Mouse (Mus musculus) naive thymus-derived CD4-positive, alpha-beta T cell, adult 2 months (primary cell): Measurements from ENCODE around the gene Btg2.

Experiments used
- DNase-seq: peaks from one replicate; pipeline ENCODE4 v3.0.0-alpha.2; 2011; ENCODE audit warnings: low read depth

Gene Btg2

DNA sequence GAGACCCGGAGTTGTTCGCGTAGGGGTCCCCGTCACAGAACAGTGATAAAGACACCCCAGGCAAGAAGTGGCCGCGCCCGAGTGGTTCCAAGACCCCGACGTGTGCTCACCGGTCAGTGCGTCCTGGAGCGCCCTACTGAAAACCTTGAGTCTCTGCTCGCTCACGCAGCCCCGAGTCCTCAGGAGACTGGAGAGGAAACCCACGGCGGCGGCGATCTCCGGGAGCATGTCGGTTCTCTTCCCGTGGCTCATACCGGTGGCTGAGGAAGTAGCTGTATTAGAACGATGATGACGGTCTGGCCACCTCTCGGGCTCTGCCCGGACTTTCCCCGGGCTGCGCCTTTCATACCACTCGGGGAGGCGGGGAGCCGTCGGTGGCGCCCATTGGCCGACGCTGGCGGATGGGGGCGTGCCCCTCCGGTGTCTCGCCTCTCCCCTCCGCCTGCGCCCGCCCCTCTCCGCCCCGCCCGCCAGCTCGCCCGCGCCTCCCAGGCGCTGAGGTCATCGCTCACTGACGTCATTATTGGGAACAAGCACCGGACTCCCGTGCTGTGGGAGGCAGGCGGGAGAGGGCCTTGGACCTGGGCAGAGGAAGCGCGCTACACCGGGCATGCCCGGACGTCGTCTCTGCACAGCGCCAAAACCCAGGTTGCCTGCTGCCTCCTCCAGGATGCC lies at the start of gene Btg2:
Gene Btg2 (minus strand): TSS at position 319 of the 675 bp plus-strand sequence.
- DNase-seq = peak; percentile 96

GRCm38 (mm10) chr1:134122195-134122594 lies 43.3 kb upstream of the Btg2 start:
- peak; percentile 51 for DNase-seq

GRCm38 (mm10) chr1:134120179-134120578 lies 41.3 kb upstream of the Btg2 start:
- peak; percentile 82 for DNase-seq

DNA sequence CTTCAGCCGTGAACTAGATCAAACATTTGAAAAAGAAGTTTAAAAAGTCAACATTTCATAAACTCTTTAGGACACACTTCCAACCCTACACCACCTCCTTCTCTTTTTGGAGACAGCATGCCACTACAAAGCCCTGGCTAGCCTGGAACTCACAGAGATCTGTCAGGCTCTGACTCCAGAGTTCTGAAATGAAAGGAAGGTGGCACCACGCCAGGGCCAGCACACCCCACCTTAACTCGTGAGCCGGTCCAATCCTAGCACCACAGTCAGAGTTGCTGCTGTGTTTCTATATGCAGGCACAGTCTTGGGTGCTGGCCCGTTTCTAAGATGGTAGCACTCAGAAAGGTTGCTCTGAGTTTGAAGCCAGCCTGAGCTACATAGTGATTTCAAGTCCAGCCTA lies 38.2 kb upstream of the Btg2 start:
- no peak for DNase-seq

- DNase-seq = no peak
These were observed 36.5 kb upstream of the Btg2 start for GRCm38 (mm10) chr1:134115424-134115823.

GRCm38 (mm10) chr1:134114730-134115129 lies 35.8 kb upstream of the Btg2 start:
- DNase-seq = no peak

GRCm38 (mm10) chr1:134114018-134114417 lies 35.1 kb upstream of the Btg2 start:
- DNase-seq = no peak

- DNase-seq = no peak
These were observed 34.6 kb upstream of the Btg2 start for GRCm38 (mm10) chr1:134113560-134113959.

GRCm38 (mm10) chr1:134110979-134111378 lies 32.1 kb upstream of the Btg2 start, which contains the start of gene Chit1:
Gene Chit1 (plus strand): TSS chr1:134111242.
- DNase-seq = no peak

GRCm38 (mm10) chr1:134110449-134110848 lies 31.5 kb upstream of the Btg2 start:
- no peak for DNase-seq

DNA sequence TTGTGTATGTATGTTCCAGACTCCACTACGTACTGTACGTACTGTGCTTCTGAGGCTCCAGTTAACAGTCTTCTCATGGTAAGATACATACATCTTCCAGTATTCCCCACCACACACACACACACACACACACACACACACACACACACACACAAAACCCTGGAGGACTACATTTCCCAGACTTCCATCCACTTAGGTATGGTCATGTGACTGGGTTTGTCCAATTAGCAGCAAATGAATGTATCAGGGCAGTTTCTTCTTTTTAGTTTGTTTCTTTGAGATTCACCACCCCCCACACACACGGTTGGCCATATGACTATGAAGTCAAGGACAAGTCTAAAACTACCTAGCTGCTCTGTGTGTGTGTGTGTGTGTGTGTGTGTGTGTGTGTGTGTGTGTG lies 31.1 kb upstream of the Btg2 start:
- DNase-seq = no peak

DNA sequence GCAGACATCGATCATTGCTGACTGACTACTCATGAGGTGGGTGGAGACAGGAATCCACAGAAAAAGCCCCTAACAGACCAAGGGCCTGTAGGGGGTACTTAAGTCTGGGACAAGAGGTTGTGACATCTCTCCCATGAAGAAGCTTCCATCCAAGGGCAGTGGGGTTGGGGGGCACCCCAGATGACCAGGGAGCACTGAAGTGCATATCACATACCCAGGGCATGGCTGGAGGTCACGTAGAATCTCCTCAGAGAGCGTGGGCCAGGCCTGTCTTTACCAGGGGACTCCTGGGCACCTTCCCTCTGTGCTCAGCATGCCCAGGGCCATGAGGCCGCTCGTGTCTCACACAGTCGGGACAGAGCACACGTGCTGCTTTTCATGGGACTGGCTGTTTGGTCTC lies 28.9 kb upstream of the Btg2 start:
- DNase-seq = no peak

- DNase-seq = peak; percentile 90
These were observed 27.8 kb upstream of the Btg2 start for GRCm38 (mm10) chr1:134106719-134107118.

- DNase-seq = no peak
These were observed 27.0 kb upstream of the Btg2 start for GRCm38 (mm10) chr1:134105764-134106430.

DNA sequence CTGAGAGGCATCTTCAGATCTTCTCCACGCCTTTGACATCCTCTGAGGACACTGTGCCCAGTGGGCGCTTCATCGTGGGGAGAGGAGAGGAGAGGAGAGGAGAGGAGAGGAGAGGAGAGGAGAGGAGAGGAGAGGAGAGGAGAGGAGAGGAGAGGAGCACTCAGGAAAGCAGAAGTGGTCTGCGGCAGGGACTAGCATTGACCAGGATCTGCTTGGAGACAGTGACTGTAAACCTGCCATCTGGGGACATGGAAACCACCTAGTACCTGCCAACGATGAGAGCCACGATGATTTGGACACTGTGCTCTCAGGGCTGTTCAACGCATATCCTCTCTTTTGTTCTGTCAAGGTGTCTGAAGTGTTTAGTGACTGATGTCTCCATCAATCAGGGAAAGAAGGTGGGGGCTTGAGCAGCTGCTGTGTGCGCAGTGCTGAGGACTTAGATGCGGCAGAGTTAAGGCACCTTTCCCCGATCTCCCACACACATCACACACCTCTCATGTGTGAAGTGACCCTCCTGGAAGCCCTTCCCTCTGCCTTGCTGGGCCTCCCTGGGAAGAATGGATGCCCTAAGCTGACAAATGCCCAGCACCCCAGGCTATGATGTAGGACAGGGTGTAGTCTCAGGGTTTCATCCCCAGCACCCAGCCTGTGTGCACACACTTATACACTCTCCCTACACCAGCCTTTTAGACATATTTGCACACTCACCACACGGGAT lies 26.3 kb upstream of the Btg2 start:
- DNase-seq = no peak

DNA sequence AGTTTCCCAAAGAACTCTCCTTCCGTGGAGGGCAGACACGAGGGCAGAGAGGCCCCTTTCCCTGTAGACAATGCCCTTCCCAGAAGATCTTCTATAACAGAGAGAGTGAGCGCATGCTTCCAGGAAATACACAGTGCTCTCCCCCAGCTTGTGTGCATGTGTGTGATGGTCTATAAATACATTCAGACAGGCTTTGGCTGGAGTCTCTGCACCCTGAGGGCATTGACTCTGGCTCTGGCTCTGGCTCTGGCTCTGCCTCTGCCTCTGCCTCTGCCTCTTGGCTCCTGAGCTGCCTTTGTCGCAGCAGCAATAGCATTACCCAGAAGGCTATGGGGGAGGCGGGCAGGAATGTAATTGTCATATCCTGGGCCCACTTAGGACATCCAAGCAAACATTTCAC lies 24.9 kb upstream of the Btg2 start:
- no peak for DNase-seq

DNA sequence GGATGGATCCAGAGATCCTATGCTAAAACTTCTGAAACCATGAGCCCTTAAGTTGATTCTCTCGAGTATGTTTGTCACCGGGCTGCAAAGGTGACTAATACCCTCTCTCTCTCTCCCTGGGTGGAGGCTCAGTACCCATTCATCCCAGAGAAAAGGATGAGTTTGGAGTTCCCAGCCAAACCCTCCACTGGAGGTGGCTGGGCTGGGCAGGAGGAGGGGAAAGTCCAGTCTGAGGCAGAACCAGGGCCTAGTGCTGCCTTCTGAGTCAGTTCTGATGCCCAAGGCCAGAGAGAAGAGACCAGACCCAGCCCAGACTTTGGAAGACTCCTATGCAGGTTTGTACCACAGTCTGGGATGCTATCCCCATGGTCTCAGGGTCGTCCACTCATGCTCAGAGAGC lies 22.7 kb upstream of the Btg2 start:
- DNase-seq = no peak

GRCm38 (mm10) chr1:134100928-134101327 lies 22.0 kb upstream of the Btg2 start:
- DNase-seq = no peak

GRCm38 (mm10) chr1:134100401-134100800 lies 21.5 kb upstream of the Btg2 start:
- no peak for DNase-seq

DNA sequence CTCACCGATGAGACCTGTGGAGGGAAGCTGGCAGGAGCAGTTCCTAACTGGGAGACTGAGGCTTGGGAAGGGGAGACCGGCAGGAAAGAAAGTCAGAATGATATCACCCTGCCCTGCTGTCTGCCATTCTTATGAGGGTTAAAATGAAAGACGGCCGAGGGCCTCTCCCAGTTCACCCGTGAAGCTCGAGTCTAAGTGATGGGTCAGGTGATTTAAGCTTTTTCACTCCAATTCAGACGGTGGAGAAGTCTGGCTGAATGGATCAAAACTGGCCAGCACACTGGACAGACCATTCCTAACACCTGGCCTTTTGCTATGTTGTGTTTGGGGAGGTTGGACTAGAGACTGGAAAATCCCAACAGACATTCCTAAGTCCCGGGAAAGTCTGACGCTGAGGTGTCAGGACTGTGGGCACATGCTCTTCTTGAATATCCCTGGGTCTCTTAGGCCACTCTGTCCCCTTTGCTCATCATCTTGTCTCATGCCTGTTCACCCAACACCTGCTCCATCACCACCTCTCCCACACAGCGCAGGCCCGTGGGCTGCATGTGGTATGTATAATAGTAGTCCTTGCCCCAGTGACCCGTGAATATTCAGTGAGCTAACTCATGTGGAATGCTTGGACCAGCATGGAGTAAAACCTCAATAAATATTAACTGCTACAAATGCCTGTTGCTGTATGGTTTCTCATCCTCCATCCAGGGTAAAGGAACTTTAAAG lies 20.8 kb upstream of the Btg2 start:
- no peak for DNase-seq

DNA sequence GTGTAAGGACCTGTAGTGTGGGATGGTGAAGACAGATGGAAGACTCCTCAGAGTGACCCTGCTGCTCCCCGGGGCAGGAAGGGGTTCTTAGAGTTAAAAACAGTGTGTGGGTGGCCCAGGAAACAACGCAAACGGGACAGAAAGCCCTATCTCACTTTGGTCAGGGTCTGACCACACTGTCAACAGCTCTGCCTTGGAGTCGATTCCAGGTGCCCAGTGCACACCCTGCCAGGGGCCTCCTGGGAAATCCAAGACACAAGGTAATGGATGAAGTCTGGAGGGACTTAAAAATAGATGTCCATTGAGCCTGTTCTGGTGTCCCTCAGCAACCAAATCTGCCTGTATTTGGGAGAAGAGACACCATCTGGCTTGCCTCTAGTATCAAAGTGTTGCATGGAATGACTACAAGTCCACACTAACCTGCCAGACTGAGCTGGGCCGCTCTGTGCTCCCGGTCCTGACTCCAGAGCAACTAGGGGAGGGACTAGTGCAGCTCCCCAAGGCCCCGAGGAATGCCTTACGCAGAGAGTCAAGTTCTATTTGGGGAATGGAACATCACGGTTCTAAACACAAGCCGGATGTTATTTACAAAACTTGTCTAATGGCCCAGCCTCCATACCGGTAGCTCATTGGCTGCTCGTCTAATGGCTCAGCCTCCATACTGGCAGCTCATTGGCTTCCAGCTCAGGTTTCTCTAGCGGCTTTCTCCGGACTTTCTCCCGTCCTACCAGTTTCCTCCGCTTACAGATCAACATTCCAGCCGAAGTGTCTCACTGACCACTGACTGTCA lies 20.0 kb upstream of the Btg2 start:
- peak; percentile 84 for DNase-seq
